Mouse (Mus musculus) gastrocnemius, postnatal 14 days (tissue): ENCODE results near the gene Arid1b. TPM values are rescaled to one million over a fixed set of nuclear protein-coding genes. Genes with fewer than 3 reads are reported as not detected.

ENCODE experiments used
- DNase-seq: peaks from one replicate; pipeline ENCODE4 v3.0.0; 2021; ENCODE audit warnings: mixed read lengths
- intact Hi-C: fragments of 180-260 bp; cut with DNase I; formaldehyde crosslinking; loops from one replicate; pipeline ENCODE4 v1.15.1; 2025; ENCODE audit warnings: low total_unique reads
- total RNA-seq, 2 experiments: library from RNA; stranded (reverse); gene quantifications; 2 replicates each; pipeline ENCODE4 v1.2.3; 2021

Arid1b gene
- total RNA-seq, 2 experiments from 2014 or later, result 30.0 to 31.4 TPM

- no peak for DNase-seq
- intact Hi-C loops, result no loop called here
Measured at GRCm38 (mm10) chr17:5213441-5213840, 219.3 kb downstream of the Arid1b start.

- intact Hi-C loops, result no loop called here
- DNase-seq, result no peak
Measured at GRCm38 (mm10) chr17:5215352-5215751, 221.2 kb downstream of the Arid1b start.

- DNase-seq, result no peak
Measured at GRCm38 (mm10) chr17:5216965-5217546, 222.9 kb downstream of the Arid1b start.

GRCm38 (mm10) chr17:5217852-5218845, 224.0 kb downstream of the Arid1b start:
- no peak for DNase-seq
- intact Hi-C loops, result no loop called here

More at GRCm38 (mm10) chr17:5216965-5217546, 222.9 kb downstream of the Arid1b start:
- intact Hi-C loops, result no loop called here

- DNase-seq, result no peak
- intact Hi-C loops, result no loop called here
Measured at GRCm38 (mm10) chr17:5218955-5219557, 224.9 kb downstream of the Arid1b start.

- intact Hi-C loops, result no loop called here
- DNase-seq, result no peak
Measured at GRCm38 (mm10) chr17:5221041-5221440, 226.9 kb downstream of the Arid1b start.

- intact Hi-C loops, result no loop called here
- DNase-seq, result no peak
Measured at GRCm38 (mm10) chr17:5221558-5221957, 227.4 kb downstream of the Arid1b start.

GRCm38 (mm10) chr17:5222827-5223226, 228.7 kb downstream of the Arid1b start:
- no peak for DNase-seq
- intact Hi-C loops, result no loop called here

GRCm38 (mm10) chr17:5224932-5225331, 230.8 kb downstream of the Arid1b start:
- intact Hi-C loops, result no loop called here
- DNase-seq, result no peak

GRCm38 (mm10) chr17:5227136-5227535, 233.0 kb downstream of the Arid1b start:
- intact Hi-C loops, result no loop called here
- no peak for DNase-seq

GRCm38 (mm10) chr17:5227950-5228615, 234.0 kb downstream of the Arid1b start:
- DNase-seq, result no peak
- intact Hi-C loops, result no loop called here

- intact Hi-C loops, result no loop called here
- DNase-seq, result no peak
Measured at GRCm38 (mm10) chr17:5228616-5229250, 234.6 kb downstream of the Arid1b start.

- DNase-seq, result no peak
- intact Hi-C loops, result no loop called here
Measured at GRCm38 (mm10) chr17:5230063-5230462, 235.9 kb downstream of the Arid1b start.

- no peak for DNase-seq
- intact Hi-C loops, result no loop called here
Measured at GRCm38 (mm10) chr17:5232180-5232579, 238.0 kb downstream of the Arid1b start.

- intact Hi-C loops, result no loop called here
- DNase-seq, result no peak
Measured at GRCm38 (mm10) chr17:5233991-5234390, 239.9 kb downstream of the Arid1b start.

GRCm38 (mm10) chr17:5235057-5235456, 240.9 kb downstream of the Arid1b start:
- DNase-seq, result no peak
- intact Hi-C loops, result no loop called here

- no peak for DNase-seq
- intact Hi-C loops, result no loop called here
Measured at GRCm38 (mm10) chr17:5237765-5238164, 243.6 kb downstream of the Arid1b start.

- no peak for DNase-seq
- intact Hi-C loops, result no loop called here
Measured at GRCm38 (mm10) chr17:5238387-5239245, 244.5 kb downstream of the Arid1b start.
